Mouse (Mus musculus): Measurements from ENCODE around the gene Olfr56.

GRCm38 (mm10) chr11:49168839-49169611, 190.3 kb downstream of the Olfr56 start:
- TF ChIP-seq POLR2AphosphoS5 (IDR thresholded peaks at IDR 0.05; ENCODE audit: insufficient replicate concordance, low read depth, low read length) (no peak), CTCF (IDR thresholded peaks at IDR 0.05; ENCODE audit: low read depth, low read length) (no peak), GATA2 (IDR thresholded peaks at IDR 0.05; ENCODE audit: borderline replicate concordance, low read depth, low read length) (no peak)
